Mouse (Mus musculus): ENCODE data around the gene Zfp882.
"Not testable (repeated sequence)": the region's sequence is repeated elsewhere in the genome, so short reads cannot be mapped to it uniquely, and the experiment has no call there.

DNA sequence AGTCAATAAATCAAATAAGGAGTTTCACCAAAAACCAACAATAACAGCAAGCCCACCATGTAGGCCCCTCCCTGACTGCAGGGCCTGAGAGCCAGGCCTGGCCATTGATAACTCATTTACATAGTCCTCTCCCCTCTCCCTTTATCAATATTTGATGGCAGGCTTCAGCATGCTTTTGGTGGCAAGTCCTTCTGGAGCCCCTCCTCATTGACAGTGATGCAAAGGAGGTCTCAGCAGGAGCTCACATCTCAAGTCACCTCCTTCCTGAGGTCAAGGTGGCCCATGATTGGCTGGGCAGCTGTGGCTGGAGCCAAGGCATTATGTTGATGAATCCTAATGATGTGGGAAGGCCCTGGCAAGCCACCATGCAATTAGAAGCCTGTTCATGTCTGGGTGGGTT, 46.4 kb upstream of the Zfp882 start:
- TF ChIP-seq CTCF (IDR thresholded peaks at IDR 0.05; ENCODE audit: borderline replicate concordance, insufficient read depth, low read length); POLR2A (IDR thresholded peaks at IDR 0.05; ENCODE audit: low read depth, low read length): not testable (repeated sequence)

Measured in embryonic fibroblast, embryonic 13.5 days (primary cell).